Mouse (Mus musculus) hindbrain, embryonic 12.5 days (tissue): ENCODE measurements around the gene Tmem29. TPM values are rescaled to one million over a fixed set of nuclear protein-coding genes. Genes with fewer than 3 reads are reported as not detected.
"Not testable (repeated sequence)": the region's sequence is repeated elsewhere in the genome, so short reads cannot be mapped to it uniquely, and the experiment has no call there.

Experiments
- ATAC-seq: fragments of 200-750 bp; cut with Nextera tagmentation; 2 replicates; pipeline ENCODE4 v1.8.0; 2017; ENCODE audit warnings: moderate TSS enrichment; ENCODE audit not compliant: low FRiP score
- H3K27ac ChIP-seq: fragments of 300-500 bp; sonication (generic); 2 replicates; pipeline ENCODE4 v1.5.1; 2016; ENCODE audit warnings: mild to moderate bottlenecking
- H3K27me3 ChIP-seq: fragments of 300-500 bp; sonication (generic); 2 replicates; pipeline ENCODE4 v1.6.1; 2016; ENCODE audit warnings: mild to moderate bottlenecking
- H3K36me3 ChIP-seq: fragments of 300-500 bp; sonication (generic); 2 replicates; pipeline ENCODE4 v1.6.1; 2016; ENCODE audit warnings: mild to moderate bottlenecking
- H3K4me1 ChIP-seq: fragments of 300-500 bp; sonication (generic); 2 replicates; pipeline ENCODE4 v1.6.1; 2016
- H3K4me2 ChIP-seq: fragments of 300-500 bp; sonication (generic); replicated peaks from 2 replicates; pipeline ENCODE4 v1.6.1; 2016; ENCODE audit warnings: mild to moderate bottlenecking
- H3K4me3 ChIP-seq: fragments of 300-500 bp; sonication (generic); 2 replicates; pipeline ENCODE4 v1.5.1; 2016; ENCODE audit warnings: mild to moderate bottlenecking
- H3K9ac ChIP-seq: fragments of 300-500 bp; sonication (generic); 2 replicates; pipeline ENCODE4 v1.6.1; 2016; ENCODE audit warnings: mild to moderate bottlenecking, moderate library complexity
- H3K9me3 ChIP-seq: fragments of 300-500 bp; sonication (generic); replicated peaks from 2 replicates; pipeline ENCODE4 v1.6.1; 2016; ENCODE audit warnings: mild to moderate bottlenecking
- WGBS: fragments of 180-500 bp; shearing (Covaris S2); methylation state at CpG from one replicate; pipeline ENCODE4 v1.1.7; 2016; 5-methylcytosine and 5-hydroxymethylcytosine counted together
- polyA plus RNA-seq: library from polyadenylated mRNA; unstranded; fragments of >200 nt; fragmentation: Nextera tagmentation; extraction: Ambion mirVana; gene quantifications from 2 replicates; pipeline ENCODE4 v1.2.1, GENCODE M21; 2016

Gene Tmem29
- 44.8 and 45.4 TPM in 2 replicates for polyA plus RNA-seq

DNA sequence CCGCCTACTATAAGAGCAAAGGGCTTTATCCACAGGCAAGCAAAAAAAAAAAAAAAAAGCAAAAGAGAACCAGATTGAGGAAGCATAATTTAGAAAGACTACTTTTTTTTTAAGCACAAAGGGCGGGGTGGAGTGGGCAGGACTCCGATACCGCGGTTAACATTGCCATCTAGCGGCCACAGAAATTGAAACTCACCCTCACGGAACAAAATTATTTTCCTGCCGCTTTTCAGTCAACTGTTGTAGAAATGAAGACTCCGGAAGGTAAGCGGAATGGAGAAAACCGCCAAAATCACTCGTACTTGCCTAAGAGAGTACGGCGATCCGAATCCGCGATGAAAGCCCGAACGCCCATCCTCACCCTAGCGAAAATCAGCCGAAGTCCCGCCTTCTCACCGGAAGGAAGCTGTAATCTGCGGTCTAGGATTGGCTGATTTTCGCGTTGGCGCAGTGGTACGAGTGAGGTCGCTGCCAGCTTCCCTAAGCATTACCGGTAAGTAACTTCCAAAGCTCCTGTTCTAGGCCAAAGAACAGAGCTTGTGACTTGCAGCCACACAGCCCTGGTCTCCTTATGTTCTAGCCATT, at the start of gene Tmem29:
Gene Tmem29, minus strand, starts transcription at position 389 of the 585 bp plus-strand sequence.
- Histone ChIP-seq H3K4me3 (peak within 1 kb of the TSS; percentile 38), H3K36me3 (no peaks in the 10 kb centered on the region)
- ATAC-seq: peak; percentile 97

DNA sequence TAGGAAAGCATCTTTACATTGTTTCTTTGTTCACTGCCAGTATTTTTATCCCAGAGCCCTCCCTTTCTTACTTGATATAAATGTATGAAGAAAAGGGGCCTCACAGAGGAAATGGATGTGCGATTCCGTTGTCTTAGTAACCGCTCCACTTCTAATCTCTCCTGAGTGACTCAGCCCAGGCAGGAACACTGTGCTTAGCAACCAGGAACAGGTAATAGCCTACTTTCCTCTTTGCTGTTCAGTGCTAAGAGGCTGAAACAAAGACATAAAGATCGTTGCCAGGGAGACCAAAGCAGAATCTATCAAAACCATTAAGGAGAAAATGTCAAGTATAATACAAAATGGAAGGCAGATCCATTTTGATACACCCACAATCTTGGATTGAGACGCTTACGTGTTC, 49.7 kb upstream of the Tmem29 start:
- ATAC-seq: no peak
- Histone ChIP-seq H3K4me2 (no peak overlapping the region), H3K4me1 (no peaks in the 10 kb centered on the region), H3K9ac (no peak overlapping the region), H3K4me3 (no peak overlapping the region), H3K27me3 (no peaks in the 10 kb centered on the region), H3K27ac (no peak overlapping the region), H3K36me3 (no peaks in the 10 kb centered on the region), H3K9me3 (no peaks in the 10 kb centered on the region)
- WGBS: 85% methylated on average over 6 of the region's 6 CpGs

More for the DNA sequence above, at the start of gene Tmem29:
- H3K4me2 ChIP-seq: peak within 1 kb of the TSS; percentile 49
- no peaks in the 10 kb centered on the region for H3K27me3 ChIP-seq
- peak within 1 kb of the TSS; percentile 51 for H3K9ac ChIP-seq
- peak within 1 kb of the TSS; percentile 74 for H3K27ac ChIP-seq
- 4% methylated on average over 30 of the region's 30 CpGs for WGBS
- H3K9me3 ChIP-seq: no peaks in the 10 kb centered on the region
- H3K4me1 ChIP-seq: no peaks in the 10 kb centered on the region; the same call in 1 of the 2 replicates

DNA sequence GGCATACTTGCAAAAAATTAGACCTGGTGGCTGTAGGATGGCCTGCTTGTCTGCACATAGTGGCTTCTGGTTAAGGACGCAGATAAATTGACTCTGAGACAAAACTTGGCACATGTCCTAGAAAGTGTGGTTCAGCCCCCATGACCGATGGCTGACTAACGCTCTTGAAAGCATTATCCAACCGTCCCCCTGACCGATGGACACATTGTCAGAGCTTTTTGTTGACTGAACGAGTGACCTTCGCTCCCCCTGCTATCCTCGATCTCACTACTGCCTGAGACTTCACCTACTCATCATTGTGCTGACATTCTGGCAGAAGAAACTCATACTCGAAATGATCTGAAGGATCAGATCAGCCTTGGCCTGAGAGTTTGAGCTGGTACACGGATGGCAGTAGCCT, 28.9 kb upstream of the Tmem29 start:
- H3K4me3 ChIP-seq, H3K27me3 ChIP-seq, H3K9ac ChIP-seq, H3K36me3 ChIP-seq, ATAC-seq, H3K9me3 ChIP-seq, H3K4me1 ChIP-seq, H3K27ac ChIP-seq, H3K4me2 ChIP-seq: not testable (repeated sequence)
- WGBS: 77% methylated on average over 3 of the region's 10 CpGs

DNA sequence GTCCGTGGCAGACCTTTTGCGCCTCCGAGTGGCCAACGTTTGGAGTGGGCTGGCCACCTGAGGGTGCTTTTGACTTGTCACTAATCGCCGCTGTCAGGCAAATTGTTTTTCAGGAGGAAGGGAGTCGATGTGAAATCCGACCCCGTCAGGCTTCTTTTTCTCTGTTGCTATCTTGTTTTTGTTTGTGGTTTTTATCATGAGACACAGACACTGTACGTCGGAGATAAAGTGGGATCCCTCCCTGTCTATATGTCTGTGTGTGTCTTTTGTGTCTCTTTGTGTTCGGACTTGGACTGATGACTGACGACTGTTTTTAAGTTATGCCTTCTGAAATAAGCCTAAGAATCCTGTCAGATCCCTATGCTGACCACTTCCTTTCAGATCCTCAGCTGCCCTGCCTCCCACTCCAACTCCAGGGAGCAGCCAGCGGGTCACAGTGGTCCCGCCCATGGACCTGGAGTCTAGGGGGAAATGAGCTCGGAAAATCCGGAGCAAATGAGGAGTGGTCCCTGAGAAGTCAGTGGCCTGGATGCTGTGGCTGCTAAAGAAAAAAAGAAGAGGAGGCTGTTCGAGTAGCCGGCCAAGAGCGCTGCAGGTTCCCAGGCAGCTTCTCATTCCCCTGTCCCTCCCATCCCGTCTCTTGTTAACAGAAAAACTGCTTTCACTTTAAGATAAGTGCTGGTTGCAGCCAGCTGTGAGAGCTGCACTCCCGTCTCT, 27.5 kb upstream of the Tmem29 start:
- H3K4me2 ChIP-seq, H3K4me1 ChIP-seq, H3K9ac ChIP-seq, H3K9me3 ChIP-seq, H3K27ac ChIP-seq, H3K4me3 ChIP-seq, H3K36me3 ChIP-seq, ATAC-seq, H3K27me3 ChIP-seq: not testable (repeated sequence)
- 56% methylated on average over 9 of the region's 22 CpGs for WGBS

DNA sequence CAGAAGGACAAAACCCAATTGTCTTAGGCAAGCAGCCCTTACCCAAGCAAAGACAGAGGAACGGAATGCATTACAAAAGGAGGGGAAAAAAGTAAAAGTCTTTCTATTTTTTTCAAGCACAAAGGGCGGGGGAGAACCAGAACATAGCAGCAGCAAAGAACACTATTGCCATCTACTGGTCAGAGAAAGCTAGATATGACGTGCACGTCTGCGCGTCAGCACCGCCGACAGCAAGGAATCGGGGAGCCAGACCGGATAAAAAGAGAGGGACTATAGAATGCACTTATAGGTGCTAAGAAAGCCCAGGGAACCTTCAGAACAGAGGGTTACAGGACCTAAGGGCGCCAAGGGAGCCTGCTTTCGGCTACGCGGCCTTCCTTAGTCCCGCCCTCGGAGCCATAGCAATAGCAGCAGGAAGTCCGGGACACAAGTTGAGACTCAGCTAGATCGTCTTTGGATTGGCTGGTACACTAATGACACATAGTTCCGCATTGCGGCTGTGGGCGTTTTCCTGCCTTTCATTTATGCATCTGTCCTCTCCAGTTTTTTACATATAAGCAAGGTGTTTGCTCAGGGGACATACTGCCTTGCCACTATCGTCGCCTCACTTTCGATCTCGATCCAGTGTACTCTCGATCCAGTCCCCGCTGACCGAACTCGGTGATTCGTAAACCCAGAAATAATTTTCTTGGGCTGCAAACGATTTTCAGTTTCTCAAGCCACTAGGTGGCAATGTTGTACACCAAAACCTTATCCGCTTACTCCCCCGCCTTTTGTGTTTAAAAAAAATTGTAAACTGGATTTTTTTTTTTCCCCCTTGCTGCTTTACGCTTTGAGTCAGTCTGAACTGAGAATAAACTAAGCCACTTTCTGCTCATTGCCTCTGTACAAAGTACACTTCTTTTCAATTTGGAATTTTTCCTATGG, 19.2 kb upstream of the Tmem29 start:
- H3K4me1 ChIP-seq: no peaks in the 10 kb centered on the region
- peak overlapping the region; percentile 56 for H3K9ac ChIP-seq
- H3K4me2 ChIP-seq: peak overlapping the region; percentile 19
- peak overlapping the region; percentile 39 for H3K4me3 ChIP-seq
- H3K27ac ChIP-seq: peak overlapping the region; percentile 82
- WGBS: 2% methylated on average over 34 of the region's 34 CpGs
- H3K9me3 ChIP-seq: no peaks in the 10 kb centered on the region
- H3K36me3 ChIP-seq: no peaks in the 10 kb centered on the region
- no peaks in the 10 kb centered on the region for H3K27me3 ChIP-seq
- peak; percentile 98 for ATAC-seq

GRCm38 (mm10) chrX:150471416-150471815, 12.5 kb upstream of the Tmem29 start:
- Histone ChIP-seq H3K9me3 (no peaks in the 10 kb centered on the region), H3K4me3 (no peak overlapping the region), H3K36me3 (no peaks in the 10 kb centered on the region), H3K27ac (no peak overlapping the region), H3K9ac (no peak overlapping the region), H3K4me1 (no peaks in the 10 kb centered on the region), H3K4me2 (no peak overlapping the region), H3K27me3 (no peaks in the 10 kb centered on the region)
- WGBS: 82% methylated on average over 1 of the region's 1 CpGs
- no peak for ATAC-seq

DNA sequence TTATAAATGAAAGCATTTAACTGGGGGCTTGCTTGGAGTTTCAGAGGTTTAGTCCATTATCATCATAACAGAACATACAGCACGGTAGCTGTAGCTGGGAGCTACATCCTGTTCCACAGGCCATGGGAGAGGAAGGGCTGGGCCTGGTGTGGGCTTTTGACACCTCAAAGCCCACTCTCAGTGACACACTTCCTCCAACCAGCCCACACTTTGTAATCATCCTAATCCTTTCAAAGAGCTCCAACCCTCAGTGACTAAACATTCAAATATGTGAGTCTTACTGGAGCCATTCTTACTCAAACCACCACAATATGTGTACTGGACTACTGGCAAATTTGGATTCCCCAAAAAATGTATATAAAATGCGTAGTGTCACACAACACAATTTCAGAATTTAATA, 9.3 kb upstream of the Tmem29 start:
- H3K27me3 ChIP-seq: no peaks in the 10 kb centered on the region
- WGBS: 89% methylated on average over 2 of the region's 2 CpGs
- H3K4me1 ChIP-seq: no peaks in the 10 kb centered on the region
- no peaks in the 10 kb centered on the region for H3K9me3 ChIP-seq
- ATAC-seq: no peak
- H3K27ac ChIP-seq: no peak overlapping the region
- no peak overlapping the region for H3K4me2 ChIP-seq
- no peak overlapping the region for H3K4me3 ChIP-seq
- no peak overlapping the region for H3K9ac ChIP-seq
- no peaks in the 10 kb centered on the region for H3K36me3 ChIP-seq

DNA sequence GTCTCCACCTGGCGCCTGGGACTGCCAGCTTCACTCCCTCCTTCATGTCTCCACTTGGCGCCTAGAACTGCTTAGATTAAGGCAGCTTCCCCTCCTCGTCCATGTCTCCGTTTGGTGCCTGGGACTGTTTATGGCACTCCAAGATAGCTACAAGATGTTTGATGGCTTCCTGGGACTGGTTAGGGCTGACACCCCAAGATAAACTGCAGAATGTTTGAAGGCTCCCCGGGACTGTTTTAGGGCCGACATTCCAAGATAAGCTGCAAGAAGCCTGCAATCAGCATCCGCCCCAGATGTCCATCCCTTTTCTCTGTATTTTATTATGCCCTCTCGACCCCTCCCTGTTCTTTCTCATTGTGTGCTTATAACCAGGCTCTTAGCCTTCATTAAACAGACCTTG, 7.9 kb upstream of the Tmem29 start:
- ATAC-seq, H3K4me3 ChIP-seq, H3K9me3 ChIP-seq, H3K27me3 ChIP-seq, H3K4me2 ChIP-seq, H3K4me1 ChIP-seq, H3K27ac ChIP-seq, H3K9ac ChIP-seq, H3K36me3 ChIP-seq: not testable (repeated sequence)
- WGBS: 69% methylated on average over 8 of the region's 8 CpGs

GRCm38 (mm10) chrX:150460143-150460542, 1.2 kb upstream of the Tmem29 start:
- Histone ChIP-seq H3K4me1 (no peaks in the 10 kb centered on the region; the same call in 1 of the 2 replicates), H3K4me2 (no peak overlapping the region), H3K27me3 (no peaks in the 10 kb centered on the region), H3K36me3 (no peaks in the 10 kb centered on the region), H3K9me3 (no peaks in the 10 kb centered on the region), H3K9ac (no peak overlapping the region), H3K4me3 (no peak overlapping the region), H3K27ac (no peak overlapping the region)
- no peak for ATAC-seq
- WGBS: 90% methylated on average over 2 of the region's 2 CpGs

GRCm38 (mm10) chrX:150459411-150459927, 515 bp upstream of the Tmem29 start:
- ATAC-seq: no peak; the same call in 1 of the 2 replicates
- peak overlapping the region; percentile 74; the same call in 1 of the 2 replicates for H3K27ac ChIP-seq
- WGBS: 55% methylated on average over 8 of the region's 8 CpGs

DNA sequence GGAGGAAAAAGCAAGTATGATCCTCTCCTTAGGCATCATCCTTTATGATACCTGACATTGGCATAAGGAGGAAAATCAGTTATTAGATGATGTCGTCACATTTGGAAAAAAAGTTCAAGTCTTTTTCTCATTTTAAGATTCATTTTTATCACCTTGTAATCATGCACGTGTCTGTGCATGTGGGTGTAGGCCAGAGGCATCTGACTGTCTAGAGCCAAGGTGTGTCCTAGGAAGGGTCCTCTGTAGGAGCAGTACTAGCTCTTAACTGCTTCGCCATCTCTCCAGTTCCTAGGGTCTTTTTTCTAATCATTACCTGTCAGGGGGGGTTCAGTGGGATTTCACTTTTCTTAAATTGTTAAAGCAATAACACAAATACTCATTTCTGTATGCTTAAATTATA, 818 bp downstream of the Tmem29 start:
- 49% methylated on average over 3 of the region's 3 CpGs for WGBS
- peak overlapping the region; percentile 12 for H3K4me3 ChIP-seq
- H3K4me2 ChIP-seq: peak overlapping the region; percentile 44
- H3K4me1 ChIP-seq: no peaks in the 10 kb centered on the region; the same call in 1 of the 2 replicates
- H3K27me3 ChIP-seq: no peaks in the 10 kb centered on the region
- H3K9me3 ChIP-seq: no peaks in the 10 kb centered on the region
- H3K9ac ChIP-seq: no peak overlapping the region
- H3K36me3 ChIP-seq: no peaks in the 10 kb centered on the region
- ATAC-seq: peak; percentile 67; the same call in 1 of the 2 replicates
- H3K27ac ChIP-seq: peak overlapping the region; percentile 40; the same call in 1 of the 2 replicates

More at GRCm38 (mm10) chrX:150459411-150459927, 515 bp upstream of the Tmem29 start:
- no peaks in the 10 kb centered on the region; the same call in 1 of the 2 replicates for H3K4me1 ChIP-seq
- H3K27me3 ChIP-seq: no peaks in the 10 kb centered on the region
- no peaks in the 10 kb centered on the region for H3K36me3 ChIP-seq
- H3K4me2 ChIP-seq: peak overlapping the region; percentile 49
- H3K9me3 ChIP-seq: no peaks in the 10 kb centered on the region
- H3K9ac ChIP-seq: peak overlapping the region; percentile 50
- peak overlapping the region; percentile 38 for H3K4me3 ChIP-seq
